Mouse (Mus musculus) natural killer cell, adult 2 months (primary cell): ENCODE results near the gene Olfr1277.

Experiments used
- DNase-seq, 2 experiments: peaks; one replicate each; pipeline ENCODE4 v3.0.0; 2022; ENCODE audit warnings: low spot score in 2 of 2

Gene Olfr1277

GRCm38 (mm10) chr2:111274006-111274405 is at the start of gene Olfr1277:
Olfr1277 (minus strand) TSS chr2:111274106.
- DNase-seq = no peak

DNA sequence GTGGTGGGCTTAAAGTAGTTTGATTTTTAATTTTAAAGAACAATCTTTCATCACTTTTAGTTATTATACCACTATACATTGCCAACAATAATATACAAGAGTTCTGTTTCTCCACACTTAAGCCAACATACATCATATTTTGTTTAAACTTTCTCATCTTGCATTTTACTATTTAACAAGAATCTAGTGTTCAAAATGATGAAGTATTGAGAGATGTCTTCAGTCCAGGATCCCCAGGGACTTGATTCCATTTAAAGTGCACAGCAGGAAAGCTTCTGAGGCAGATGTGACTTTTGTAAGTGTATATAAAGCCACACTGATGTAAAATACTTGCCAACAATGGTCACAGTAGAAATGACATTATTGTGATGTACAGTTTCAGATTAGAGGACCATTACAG is 39.8 kb upstream of the Olfr1277 start, which contains the start of gene Olfr1280:
Olfr1280 (plus strand) TSS at position 301 of the 400 bp plus-strand sequence.
- DNase-seq = no peak

- no peak for DNase-seq
These were observed 26.5 kb upstream of the Olfr1277 start, which contains the start of gene Olfr1279 for GRCm38 (mm10) chr2:111300374-111300773. Olfr1279 (plus strand) TSS chr2:111300635.

- DNase-seq = no peak
These were observed 24.6 kb upstream of the Olfr1277 start for GRCm38 (mm10) chr2:111298541-111298940.

DNA sequence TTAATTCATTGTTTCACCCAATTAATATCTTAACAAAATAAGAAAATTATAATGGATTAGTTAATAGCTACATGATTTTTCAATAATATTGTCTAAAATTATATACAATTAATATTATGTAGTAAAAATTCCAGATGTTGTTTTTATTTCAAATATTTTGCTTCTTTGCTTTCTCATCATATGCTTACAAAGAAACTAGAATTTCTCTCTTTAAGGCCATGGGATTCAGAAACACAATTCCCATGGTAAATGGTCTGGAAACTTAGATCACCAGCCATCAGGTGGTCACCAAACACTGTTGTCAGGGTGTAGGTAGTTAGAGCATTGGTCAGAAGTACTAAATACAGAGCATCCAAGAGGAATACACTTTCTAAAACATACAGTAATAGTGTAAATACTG is 15.9 kb upstream of the Olfr1277 start, which contains the start of gene Olfr1278:
Olfr1278 (plus strand) TSS at position 301 of the 400 bp plus-strand sequence.
- DNase-seq = no peak

GRCm38 (mm10) chr2:111254216-111254615 is 19.7 kb downstream of the Olfr1277 start, which contains the start of gene Olfr1276:
Olfr1276 (plus strand) TSS chr2:111254516.
- no peak for DNase-seq

DNA sequence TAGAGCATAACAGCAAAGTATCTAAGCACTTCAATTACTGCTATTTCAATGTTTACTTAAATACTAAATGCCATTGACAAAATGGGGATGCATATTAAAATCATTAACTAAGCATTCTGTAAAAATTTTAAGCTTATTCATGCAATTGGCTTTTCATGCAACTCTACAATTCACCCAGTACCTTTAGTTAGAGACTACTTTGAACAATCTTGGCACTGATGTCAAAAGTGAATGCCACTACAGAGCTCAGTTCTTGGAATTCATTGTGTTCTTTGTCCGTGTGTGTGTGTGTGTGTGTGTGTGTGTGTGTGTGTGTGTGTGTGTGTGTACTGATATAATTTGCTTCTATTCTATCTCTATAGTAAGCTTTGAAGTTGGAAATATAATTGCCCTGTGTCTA is 38.7 kb downstream of the Olfr1277 start, which contains the start of gene Olfr1275:
Olfr1275 (minus strand) TSS at position 101 of the 400 bp plus-strand sequence.
- DNase-seq = no peak

DNA sequence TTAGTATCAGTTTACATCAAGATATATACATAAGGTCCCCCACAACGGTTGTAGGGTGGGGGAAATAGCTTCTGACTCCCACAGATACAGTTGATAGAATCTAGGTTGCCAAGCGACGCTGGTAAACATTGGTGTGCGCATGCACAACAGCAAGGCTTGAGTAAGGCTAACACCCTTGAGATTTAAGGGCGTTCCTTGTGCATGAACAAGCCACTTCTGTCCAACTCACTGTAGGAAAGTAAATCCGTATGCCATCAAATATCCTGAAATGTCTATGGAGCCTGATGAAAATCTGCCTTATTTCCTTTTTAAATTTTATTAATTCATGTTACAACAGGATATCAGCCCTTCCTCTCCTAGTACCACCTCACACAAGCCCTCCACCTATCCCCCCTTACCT is 44.4 kb downstream of the Olfr1277 start, which contains the start of gene 4930430A15Rik:
4930430A15Rik (minus strand) TSS at position 101 of the 400 bp plus-strand sequence.
- no peak for DNase-seq
